Comparison of ENCODE assay signal across 12 mouse cellular contexts in the genomic region with DNA sequence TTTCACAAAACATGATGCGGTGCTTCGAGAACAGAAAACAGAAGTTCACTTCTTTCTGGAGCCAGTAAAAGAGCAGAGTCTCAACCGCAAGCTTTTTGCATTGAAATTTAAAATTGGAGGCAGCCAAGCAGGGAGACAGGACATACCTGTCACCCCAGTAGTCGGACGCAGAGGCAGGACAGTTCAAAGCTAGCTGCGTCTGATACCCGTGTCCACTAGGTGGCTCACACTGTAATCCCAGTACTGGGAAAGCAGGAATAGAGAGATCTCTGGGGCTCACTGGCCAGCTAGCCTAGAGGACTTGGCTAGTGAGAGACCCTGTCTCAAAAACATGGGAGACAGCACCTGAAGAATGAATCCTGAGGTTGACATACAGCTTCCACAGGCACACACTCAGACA.
DNase-seq lines count a peak whose midpoint lies in the region; ATAC-seq and TF ChIP-seq lines count a peak whose summit lies in the region.
"Had no signal": no experiment of that assay in that cellular context is flagged by ENCODE, and none has a peak within 500 bp of the region (broad histone marks: within the 10 kb centered on the region; RNA-seq: fewer than 3 reads in every experiment).

No protein-coding gene starts in this region.

- no peak for ATAC-seq in hindbrain, postnatal 0 days
- no peak for ATAC-seq in hindbrain, embryonic 16.5 days
- ATAC-seq in stomach, postnatal 0 days (ENCODE audit: low FRiP score, low TSS enrichment): no peak

- no peaks in the 10 kb centered on the region for H3K27me3 ChIP-seq in hindbrain, postnatal 0 days (ENCODE audit: insufficient read depth, low read length)
- no peaks in the 10 kb centered on the region for H3K27me3 ChIP-seq in hindbrain, embryonic 16.5 days (replicated peaks; ENCODE audit: control insufficient read depth, insufficient read depth, low read length)
- H3K27me3 ChIP-seq in stomach, postnatal 0 days (ENCODE audit: control insufficient read depth, insufficient read depth, low read length): no peaks in the 10 kb centered on the region
- H3K27me3 ChIP-seq: kidney, embryonic 15.5 days had no signal

- H3K9me3 ChIP-seq in hindbrain, postnatal 0 days (ENCODE audit: low read length): no peaks in the 10 kb centered on the region
- H3K9me3 ChIP-seq in hindbrain, embryonic 16.5 days (ENCODE audit: control insufficient read depth, low read length): no peaks in the 10 kb centered on the region
- no peaks in the 10 kb centered on the region for H3K9me3 ChIP-seq in stomach, postnatal 0 days (ENCODE audit: control insufficient read depth, low read length)
- H3K9me3 ChIP-seq: kidney, embryonic 15.5 days had no signal

- DNase-seq in hindbrain, postnatal 0 days (ENCODE audit: low spot score): no peak
- DNase-seq in right cerebral cortex, adult 2 months (ENCODE audit: low spot score in 2 of 2): peak; percentile 26 to 42
- DNase-seq in right cerebral cortex, postnatal 25 days: no peak
- peak; percentile 58 for DNase-seq in ZHBTc4 (ENCODE audit: low read depth, low spot score)
- no peak for DNase-seq in stomach, postnatal 0 days (ENCODE audit: low spot score)
- DNase-seq in adrenal gland, postnatal 36 days: no peak
- DNase-seq in testis, postnatal 14 days (ENCODE audit: low spot score): no peak
- DNase-seq: gastrocnemius, postnatal 36 days; heart, postnatal 36 days; right cerebral cortex, adult 18-20 months had no signal

- H3K9ac ChIP-seq in hindbrain, postnatal 0 days (replicated peaks; ENCODE audit: low read length): no peak overlapping the region
- no peak overlapping the region for H3K9ac ChIP-seq in hindbrain, embryonic 16.5 days (ENCODE audit: low read depth, low read length)
- H3K9ac ChIP-seq in stomach, postnatal 0 days (ENCODE audit: low read length): no peak overlapping the region
- H3K9ac ChIP-seq: kidney, embryonic 15.5 days had no signal

- 87% methylated on average over 7 of the region's 7 CpGs for WGBS in hindbrain, postnatal 0 days
- WGBS in hindbrain, embryonic 16.5 days: 84% methylated on average over 7 of the region's 7 CpGs
- 79% methylated on average over 7 of the region's 7 CpGs for WGBS in stomach, postnatal 0 days

- no peak overlapping the region for H3K4me3 ChIP-seq in hindbrain, postnatal 0 days (ENCODE audit: low read length)
- H3K4me3 ChIP-seq in hindbrain, embryonic 16.5 days (ENCODE audit: low read length): no peak overlapping the region
- H3K4me3 ChIP-seq in stomach, postnatal 0 days (ENCODE audit: low read depth, low read length): no peak overlapping the region
- H3K4me3 ChIP-seq: kidney, embryonic 15.5 days had no signal

- H3K36me3 ChIP-seq in hindbrain, postnatal 0 days (ENCODE audit: insufficient read depth, low read length): no peaks in the 10 kb centered on the region
- H3K36me3 ChIP-seq in hindbrain, embryonic 16.5 days (ENCODE audit: control insufficient read depth, insufficient read depth, low read length): no peaks in the 10 kb centered on the region
- no peaks in the 10 kb centered on the region for H3K36me3 ChIP-seq in stomach, postnatal 0 days (ENCODE audit: control insufficient read depth, insufficient read depth, low read length)
- H3K36me3 ChIP-seq: kidney, embryonic 15.5 days had no signal

- no peaks in the 10 kb centered on the region for H3K4me1 ChIP-seq in hindbrain, postnatal 0 days (ENCODE audit: insufficient read depth, low read length)
- peaks cover 3% of the 10 kb centered on the region; the same call in 1 of the 2 replicates for H3K4me1 ChIP-seq in hindbrain, embryonic 16.5 days (ENCODE audit: control insufficient read depth, insufficient read depth, low read depth, low read length)
- H3K4me1 ChIP-seq in stomach, postnatal 0 days (replicated peaks; ENCODE audit: control insufficient read depth, insufficient read depth): no peaks in the 10 kb centered on the region

- H3K27ac ChIP-seq in hindbrain, postnatal 0 days: no peak overlapping the region
- H3K27ac ChIP-seq in hindbrain, embryonic 16.5 days (ENCODE audit: low read depth, low read length): no peak overlapping the region
- H3K27ac ChIP-seq in stomach, postnatal 0 days (replicated peaks): no peak overlapping the region
- H3K27ac ChIP-seq: kidney, embryonic 15.5 days had no signal

- H3K4me2 ChIP-seq in hindbrain, postnatal 0 days (ENCODE audit: low read depth, low read length): no peak overlapping the region
- no peak overlapping the region for H3K4me2 ChIP-seq in hindbrain, embryonic 16.5 days (ENCODE audit: low read length)
- H3K4me2 ChIP-seq in stomach, postnatal 0 days (replicated peaks; ENCODE audit: low read depth): no peak overlapping the region
- H3K4me2 ChIP-seq: kidney, embryonic 15.5 days had no signal

- TF ChIP-seq EP300 in stomach, postnatal 0 days (optimal IDR thresholded peaks at IDR 0.05): no peak

- TF ChIP-seq CTCF in hindbrain, postnatal 0 days (IDR thresholded peaks at IDR 0.05; ENCODE audit: low read depth): peak; percentile 56
- peak; percentile 58 for TF ChIP-seq CTCF in stomach, postnatal 0 days (IDR thresholded peaks at IDR 0.05; ENCODE audit: low read depth)

Comparison
In these comparisons a context has a peak if more than half of its experiments do, and no peak if none do; other contexts are left out.
1. DNase-seq: peak in right cerebral cortex, adult 2 months (2 of 2) and ZHBTc4 (single experiment); none in hindbrain, postnatal 0 days (single experiment), right cerebral cortex, postnatal 25 days (single experiment), stomach, postnatal 0 days (single experiment), adrenal gland, postnatal 36 days (0 of 2) and testis, postnatal 14 days (single experiment).